Mouse (Mus musculus): ENCODE data around the gene 4632433K11Rik. TPM values are rescaled to one million over a fixed set of nuclear protein-coding genes. Genes with fewer than 3 reads are reported as not detected.

4632433K11Rik gene
- polyA plus RNA-seq, 1 experiment from 2014 or later = not detected

DNA sequence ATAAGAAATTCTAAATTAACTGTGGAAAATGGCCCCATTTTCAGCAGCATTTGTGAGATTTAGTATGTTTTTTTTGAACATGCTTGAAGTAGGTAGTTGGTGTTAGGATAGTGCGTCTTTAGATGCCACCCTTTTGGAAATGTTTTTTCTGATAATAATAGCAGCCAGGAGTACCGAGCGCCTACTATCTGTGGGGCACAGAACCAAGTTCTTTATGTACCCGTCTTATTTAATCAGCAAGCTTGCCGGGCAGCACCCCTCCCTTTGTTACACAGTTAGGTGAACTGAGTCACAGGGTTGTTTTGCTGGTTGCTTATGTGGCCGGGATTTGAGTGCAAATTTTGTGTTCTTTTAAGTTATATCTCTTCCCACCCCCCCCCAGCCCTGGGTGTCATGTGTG is 47.3 kb downstream of the 4632433K11Rik start:
- no peaks in the 10 kb centered on the region for H3K4me1 ChIP-seq (replicated peaks; ENCODE audit: control insufficient read depth, insufficient read depth, low read length)
- H3K9ac ChIP-seq (ENCODE audit: low read depth, low read length) = 0 out of 2 replicates have a peak overlapping the region, but pooled peaks have one; percentile 15
- peak overlapping the region; percentile 84 for H3K4me2 ChIP-seq (replicated peaks; ENCODE audit: low read depth, low read length)
- WGBS = 76% methylated on average over 6 of the region's 6 CpGs
- H3K9me3 ChIP-seq (ENCODE audit: control insufficient read depth, low read length) = no peaks in the 10 kb centered on the region
- DNase-seq (ENCODE audit: low spot score) (no peak), ATAC-seq (ENCODE audit: low FRiP score) (no peak)
- peaks cover 10% of the 10 kb centered on the region for H3K36me3 ChIP-seq (ENCODE audit: control insufficient read depth, insufficient read depth, low read length)
- H3K4me3 ChIP-seq (ENCODE audit: low read depth, low read length) = peak overlapping the region; percentile 99
- no peaks in the 10 kb centered on the region for H3K27me3 ChIP-seq (ENCODE audit: control insufficient read depth, insufficient read depth, low read length)
- no peak overlapping the region for H3K27ac ChIP-seq (ENCODE audit: low read depth, low read length)

DNA sequence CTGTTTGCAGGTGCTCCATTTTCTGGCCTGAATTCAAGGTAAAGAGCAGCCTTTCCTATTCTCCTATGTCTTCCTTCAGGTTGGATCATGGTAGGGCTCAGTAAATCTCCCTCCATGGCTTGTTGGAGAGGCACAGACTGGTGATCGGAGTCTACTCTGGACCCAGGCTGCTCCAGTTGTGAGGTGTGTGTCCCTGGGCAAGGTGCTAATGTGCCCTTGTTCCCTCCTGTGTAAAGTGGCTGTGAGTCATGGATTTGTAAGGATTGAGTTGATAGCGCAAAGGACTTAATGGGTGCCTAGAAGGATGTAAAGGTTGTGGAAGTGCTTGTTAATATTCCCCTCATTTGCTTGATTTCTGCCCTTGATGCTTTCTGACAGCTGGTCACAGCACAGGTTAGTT is 48.0 kb downstream of the 4632433K11Rik start:
- no peaks in the 10 kb centered on the region for H3K4me1 ChIP-seq (replicated peaks; ENCODE audit: control insufficient read depth, insufficient read depth, low read length)
- ATAC-seq (ENCODE audit: low FRiP score) (no peak), DNase-seq (ENCODE audit: low spot score) (no peak)
- WGBS = 95% methylated on average over 2 of the region's 2 CpGs
- no peak overlapping the region for H3K27ac ChIP-seq (ENCODE audit: low read depth, low read length)
- no peak overlapping the region; the same call in 1 of the 2 replicates for H3K4me3 ChIP-seq (ENCODE audit: low read depth, low read length)
- H3K9ac ChIP-seq (ENCODE audit: low read depth, low read length) = no peak overlapping the region
- H3K9me3 ChIP-seq (ENCODE audit: control insufficient read depth, low read length) = no peaks in the 10 kb centered on the region
- H3K36me3 ChIP-seq (ENCODE audit: control insufficient read depth, insufficient read depth, low read length) = peaks cover 5% of the 10 kb centered on the region; the same call in 1 of the 2 replicates
- no peak overlapping the region for H3K4me2 ChIP-seq (replicated peaks; ENCODE audit: low read depth, low read length)
- no peaks in the 10 kb centered on the region for H3K27me3 ChIP-seq (ENCODE audit: control insufficient read depth, insufficient read depth, low read length)

DNA sequence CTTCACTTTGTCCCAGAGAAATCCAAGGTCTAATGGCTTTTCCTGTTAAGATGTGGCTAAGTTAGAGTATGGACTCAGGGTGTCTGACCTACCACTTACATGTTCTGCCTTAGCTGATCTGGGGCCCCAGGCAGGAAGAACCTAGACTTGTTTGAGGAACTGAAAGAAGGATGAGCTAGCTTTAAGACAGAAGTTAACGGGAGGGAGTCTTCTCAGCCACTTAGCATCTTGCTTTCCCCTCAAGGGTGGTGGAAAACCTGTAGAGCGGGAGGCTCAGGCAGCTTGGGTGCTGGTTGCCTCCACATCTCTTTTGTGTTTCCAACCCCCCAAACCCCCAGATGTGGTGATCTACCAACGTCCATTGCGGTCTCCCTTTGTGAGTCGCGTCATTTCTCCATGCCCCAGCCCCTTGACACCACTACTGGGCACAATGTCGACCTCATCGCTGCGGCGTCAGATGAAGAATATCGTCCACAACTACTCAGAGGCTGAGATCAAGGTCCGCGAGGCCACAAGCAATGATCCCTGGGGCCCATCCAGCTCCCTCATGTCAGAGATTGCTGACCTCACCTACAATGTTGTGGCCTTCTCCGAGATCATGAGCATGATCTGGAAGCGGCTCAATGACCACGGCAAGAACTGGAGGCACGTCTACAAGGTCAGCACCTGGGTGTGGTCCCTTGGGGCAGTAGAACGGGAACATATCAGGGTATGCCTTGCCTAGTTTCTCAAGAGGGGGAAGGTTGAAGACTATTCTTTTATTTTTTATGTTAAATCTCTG is 49.6 kb downstream of the 4632433K11Rik start:
- H3K4me3 ChIP-seq (ENCODE audit: low read depth, low read length) = no peak overlapping the region
- H3K4me1 ChIP-seq (replicated peaks; ENCODE audit: control insufficient read depth, insufficient read depth, low read length) = no peaks in the 10 kb centered on the region
- H3K9me3 ChIP-seq (ENCODE audit: control insufficient read depth, low read length) = no peaks in the 10 kb centered on the region
- H3K27me3 ChIP-seq (ENCODE audit: control insufficient read depth, insufficient read depth, low read length) = no peaks in the 10 kb centered on the region
- 95% methylated on average over 18 of the region's 18 CpGs for WGBS
- H3K4me2 ChIP-seq (replicated peaks; ENCODE audit: low read depth, low read length) = no peak overlapping the region
- DNase-seq (ENCODE audit: low spot score) (no peak), ATAC-seq (ENCODE audit: low FRiP score) (no peak)
- H3K9ac ChIP-seq (ENCODE audit: low read depth, low read length) = no peak overlapping the region
- no peak overlapping the region for H3K27ac ChIP-seq (ENCODE audit: low read depth, low read length)
- peaks cover 5% of the 10 kb centered on the region; the same call in 1 of the 2 replicates for H3K36me3 ChIP-seq (ENCODE audit: control insufficient read depth, insufficient read depth, low read length)

Other genes starting within 250 kb of the 4632433K11Rik start
- 0.78 and 0.93 TPM in 2 replicates for gene Tmem238, start 244.5 kb upstream of the 4632433K11Rik start, polyA plus RNA-seq (2014; fragmentation: Nextera tagmentation; extraction: Ambion mirVana)
- gene Rpl28, start 241.2 kb upstream of the 4632433K11Rik start, polyA plus RNA-seq (2014; fragmentation: Nextera tagmentation; extraction: Ambion mirVana) = 186 and 191 TPM in 2 replicates
- 400 and 452 TPM in 2 replicates for gene Ube2s, start 221.5 kb upstream of the 4632433K11Rik start, polyA plus RNA-seq (2014; fragmentation: Nextera tagmentation; extraction: Ambion mirVana)
- gene Shisa7, start 189.4 kb upstream of the 4632433K11Rik start, polyA plus RNA-seq (2014; fragmentation: Nextera tagmentation; extraction: Ambion mirVana) = 2.9 and 4.1 TPM in 2 replicates
- gene Isoc2b, start 163.9 kb upstream of the 4632433K11Rik start, polyA plus RNA-seq (2014; fragmentation: Nextera tagmentation; extraction: Ambion mirVana) = 2.5 and 2.9 TPM in 2 replicates
- gene Isoc2a, start 157.0 kb upstream of the 4632433K11Rik start, polyA plus RNA-seq (2014; fragmentation: Nextera tagmentation; extraction: Ambion mirVana) = 1.1 TPM in 2 replicates
- 0.11 TPM in 1 of 2 replicates, not detected in the other for gene Gm36210, start 127.6 kb upstream of the 4632433K11Rik start, polyA plus RNA-seq (2014; fragmentation: Nextera tagmentation; extraction: Ambion mirVana)
- 4.0 and 4.2 TPM in 2 replicates for gene Zfp628, start 118.9 kb upstream of the 4632433K11Rik start, polyA plus RNA-seq (2014; fragmentation: Nextera tagmentation; extraction: Ambion mirVana)
- 7.1 and 7.3 TPM in 2 replicates for gene Nat14, start 112.1 kb upstream of the 4632433K11Rik start, polyA plus RNA-seq (2014; fragmentation: Nextera tagmentation; extraction: Ambion mirVana)
- 1.1 and 1.4 TPM in 2 replicates for gene Ssc5d, start 108.3 kb upstream of the 4632433K11Rik start, polyA plus RNA-seq (2014; fragmentation: Nextera tagmentation; extraction: Ambion mirVana)
- 0.07 and 0.09 TPM in 2 replicates for gene Sbk2, start 69.7 kb upstream of the 4632433K11Rik start, polyA plus RNA-seq (2014; fragmentation: Nextera tagmentation; extraction: Ambion mirVana)
- gene Sbk3, start 63.0 kb upstream of the 4632433K11Rik start, polyA plus RNA-seq (2014; fragmentation: Nextera tagmentation; extraction: Ambion mirVana) = 0.04 TPM in 1 of 2 replicates, not detected in the other
- gene Zfp579, start 38.0 kb upstream of the 4632433K11Rik start, polyA plus RNA-seq (2014; fragmentation: Nextera tagmentation; extraction: Ambion mirVana) = 45.0 and 61.0 TPM in 2 replicates
- 7.5 and 10.6 TPM in 2 replicates for gene Zfp524, start 19.7 kb upstream of the 4632433K11Rik start, polyA plus RNA-seq (2014; fragmentation: Nextera tagmentation; extraction: Ambion mirVana)
- gene Fiz1, start 19.4 kb upstream of the 4632433K11Rik start, polyA plus RNA-seq (2014; fragmentation: Nextera tagmentation; extraction: Ambion mirVana) = 38.2 and 43.2 TPM in 2 replicates
- gene Gm44973, start 18.6 kb upstream of the 4632433K11Rik start, polyA plus RNA-seq (2014; fragmentation: Nextera tagmentation; extraction: Ambion mirVana) = 0.19 and 1.8 TPM in 2 replicates
- gene Zfp865, start 13.7 kb upstream of the 4632433K11Rik start, polyA plus RNA-seq (2014; fragmentation: Nextera tagmentation; extraction: Ambion mirVana) = 5.7 and 8.6 TPM in 2 replicates
- 7.2 and 8.6 TPM in 2 replicates for gene Ccdc106, start 13.6 kb upstream of the 4632433K11Rik start, polyA plus RNA-seq (2014; fragmentation: Nextera tagmentation; extraction: Ambion mirVana)
- gene Zfp784, start 4.3 kb downstream of the 4632433K11Rik start, polyA plus RNA-seq (2014; fragmentation: Nextera tagmentation; extraction: Ambion mirVana) = 3.1 and 4.3 TPM in 2 replicates
- gene Zfp580, start 17.4 kb downstream of the 4632433K11Rik start, polyA plus RNA-seq (2014; fragmentation: Nextera tagmentation; extraction: Ambion mirVana) = 32.4 and 37.5 TPM in 2 replicates
- gene U2af2, start 28.0 kb downstream of the 4632433K11Rik start, polyA plus RNA-seq (2014; fragmentation: Nextera tagmentation; extraction: Ambion mirVana) = 161 and 162 TPM in 2 replicates
- gene Epn1, start 46.1 kb downstream of the 4632433K11Rik start, polyA plus RNA-seq (2014; fragmentation: Nextera tagmentation; extraction: Ambion mirVana) = 54.2 and 55.3 TPM in 2 replicates
- gene Rfpl4, start 82.8 kb downstream of the 4632433K11Rik start, polyA plus RNA-seq (2014; fragmentation: Nextera tagmentation; extraction: Ambion mirVana) = not detected in 2 replicates
- gene Rasl2-9, start 91.8 kb downstream of the 4632433K11Rik start, polyA plus RNA-seq (2014; fragmentation: Nextera tagmentation; extraction: Ambion mirVana) = 0.18 and 0.31 TPM in 2 replicates
- 0.01 and 0.05 TPM in 2 replicates for gene Vmn1r55, start 115.6 kb downstream of the 4632433K11Rik start, polyA plus RNA-seq (2014; fragmentation: Nextera tagmentation; extraction: Ambion mirVana)
- not detected in 2 replicates for gene Vmn1r56, start 162.6 kb downstream of the 4632433K11Rik start, polyA plus RNA-seq (2014; fragmentation: Nextera tagmentation; extraction: Ambion mirVana)
- gene Vmn1r57, start 184.4 kb downstream of the 4632433K11Rik start, polyA plus RNA-seq (2014; fragmentation: Nextera tagmentation; extraction: Ambion mirVana) = not detected in 2 replicates